Mouse (Mus musculus): ENCODE measurements around the gene Cdk5. TPM values are rescaled to one million over a fixed set of nuclear protein-coding genes. Genes with fewer than 3 reads are reported as not detected.

Cdk5 gene
- total RNA-seq, 2 experiments from 2014 or later, result 15.5 to 17.5 TPM

GRCm38 (mm10) chr5:24374666-24375328 lies 48.5 kb downstream of the Cdk5 start:
- no peak for DNase-seq

- DNase-seq, result no peak
Observed at GRCm38 (mm10) chr5:24374216-24374615, 49.1 kb downstream of the Cdk5 start.

- DNase-seq, result no peak
Observed at GRCm38 (mm10) chr5:24373807-24374206, 49.5 kb downstream of the Cdk5 start.

GRCm38 (mm10) chr5:24369767-24370166 lies 53.6 kb downstream of the Cdk5 start:
- no peak for DNase-seq

Other genes with a start within 250 kb of the Cdk5 start
- gene Kcnh2, start 71.9 kb downstream of the Cdk5 start, total RNA-seq (2021), result 10 to 100 TPM in 1 of 2 experiments, 1 to 10 TPM in 1; 5.4 to 10.8 TPM
- 10 to 100 TPM in 1 of 2 experiments, 1 to 10 TPM in 1; 7.7 to 11.2 TPM for gene Nos3, start 58.7 kb downstream of the Cdk5 start, total RNA-seq (2021)
- gene Atg9b, start 31.4 kb downstream of the Cdk5 start, total RNA-seq (2021), result under 1 TPM; 0.23 to 0.26 TPM
- 10 to 100 TPM; 35.9 to 45.5 TPM for gene Abcb8, start 29.9 kb downstream of the Cdk5 start, total RNA-seq (2021)
- gene Asic3, start 10.1 kb downstream of the Cdk5 start, total RNA-seq (2021), result under 1 TPM; 0.12 to 0.36 TPM
- gene Slc4a2, start 307 bp upstream of the Cdk5 start, total RNA-seq (2021), result 10 to 100 TPM; 26.2 to 39.8 TPM
- 100 to 1,000 TPM; 124 to 142 TPM for gene Fastk, start 21.8 kb upstream of the Cdk5 start, total RNA-seq (2021)
- 1 to 10 TPM; 9.0 to 9.9 TPM for gene Tmub1, start 24.3 kb upstream of the Cdk5 start, total RNA-seq (2021)
- 10 to 100 TPM; 61.0 to 61.8 TPM for gene Agap3, start 28.6 kb upstream of the Cdk5 start, total RNA-seq (2021)
- not detected for gene Gbx1, start 103.7 kb upstream of the Cdk5 start, total RNA-seq (2021)
- gene Asb10, start 117.4 kb upstream of the Cdk5 start, total RNA-seq (2021), result 10 to 100 TPM; 31.3 to 37.4 TPM
- not detected for gene 4931409K22Rik, start 133.3 kb upstream of the Cdk5 start, total RNA-seq (2021)
- gene Abcf2, start 153.9 kb upstream of the Cdk5 start, total RNA-seq (2021), result 10 to 100 TPM; 66.4 to 74.0 TPM
- gene Chpf2, start 163.2 kb upstream of the Cdk5 start, total RNA-seq (2021), result 10 to 100 TPM; 19.6 to 29.4 TPM
- 100 to 1,000 TPM; 122 to 132 TPM for gene Smarcd3, start 200.9 kb upstream of the Cdk5 start, total RNA-seq (2021)

Measured in gastrocnemius, postnatal 10 days (tissue).